Mouse (Mus musculus): Measurements from ENCODE around the gene Elob.

Elob gene

DNA sequence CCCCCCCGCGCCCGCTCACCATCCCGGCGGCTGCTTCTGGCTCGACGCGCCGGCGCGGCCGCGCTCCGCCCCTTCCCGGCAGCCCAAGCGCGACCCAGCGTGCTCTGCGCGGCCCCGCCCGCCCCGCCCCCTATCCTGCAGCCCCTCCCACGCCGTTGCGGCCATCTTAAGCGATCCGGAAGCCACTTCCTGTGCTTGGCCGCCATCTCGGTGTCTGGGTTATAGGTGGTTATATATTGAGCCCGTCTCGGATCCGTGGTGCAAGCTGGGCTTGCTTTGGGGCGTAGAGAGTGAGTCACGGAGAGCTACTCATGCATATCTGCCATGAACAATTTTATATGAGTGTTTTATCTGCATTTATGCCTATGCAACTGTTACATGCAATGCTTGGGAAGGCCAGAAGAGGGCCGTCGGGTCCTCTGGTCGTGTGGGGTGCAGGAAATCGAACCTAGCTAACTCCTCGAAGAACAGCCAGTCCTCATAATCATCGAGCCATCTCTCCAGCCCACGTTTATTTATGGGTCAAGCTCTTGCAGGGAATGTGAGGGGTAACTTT, at the start of gene Elob:
Gene Elob (minus strand): TSS at position 73 of the 556 bp plus-strand sequence.
- DNase-seq (ENCODE audit: low spot score in 2 of 2), result peak; percentile 84 to 92

- DNase-seq (ENCODE audit: low spot score in 2 of 2), result no peak
Observed at GRCm38 (mm10) chr17:23877166-23877565, 48.2 kb upstream of the Elob start.

GRCm38 (mm10) chr17:23876741-23877140, 47.8 kb upstream of the Elob start:
- no peak for DNase-seq (ENCODE audit: low spot score in 2 of 2)

DNA sequence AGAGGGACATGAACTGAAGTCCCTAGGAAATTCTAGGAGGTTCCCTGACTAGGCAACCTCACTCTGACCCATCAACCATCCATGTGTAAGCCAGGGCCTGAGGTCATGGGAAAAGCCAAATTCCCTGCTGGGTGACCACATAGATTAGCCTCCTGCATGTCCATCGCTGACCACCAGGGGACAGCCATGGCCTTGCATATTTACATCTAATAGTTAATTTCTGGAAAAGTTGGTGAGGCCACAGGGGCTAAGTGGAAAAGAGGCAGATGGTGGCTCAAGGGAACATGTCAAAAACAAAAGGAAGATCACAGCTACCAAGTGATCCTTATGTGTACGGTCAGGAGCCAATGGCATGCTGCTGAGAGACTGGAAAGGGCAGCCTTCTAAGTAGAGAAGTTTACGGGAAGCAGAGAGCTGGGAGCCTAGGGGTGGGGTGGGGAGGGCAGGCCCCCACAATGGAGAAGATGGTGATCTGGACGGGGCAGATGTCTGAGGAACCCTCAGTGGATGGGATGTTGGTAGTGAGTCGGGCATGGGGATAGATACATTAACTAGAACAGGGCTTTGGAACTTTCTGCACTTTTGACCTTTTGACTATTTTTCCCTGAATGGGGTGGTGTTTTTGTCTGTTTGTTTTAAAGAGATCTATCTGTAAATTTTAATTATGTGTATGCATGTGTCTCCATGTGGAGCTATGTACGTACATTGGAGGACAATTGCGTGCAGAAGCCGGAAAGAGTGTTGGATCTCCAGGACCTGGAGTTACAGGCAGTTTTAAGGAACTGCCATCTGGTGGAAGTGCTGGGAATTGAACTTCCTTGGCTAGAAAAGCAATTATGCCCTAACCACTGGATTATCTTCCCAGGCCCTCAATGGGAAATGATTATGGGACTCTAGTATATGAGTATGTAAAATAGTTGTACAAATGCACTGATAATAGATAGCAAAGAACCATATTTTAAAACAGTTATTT, 45.2 kb upstream of the Elob start:
- no peak for DNase-seq (ENCODE audit: low spot score in 2 of 2)

DNA sequence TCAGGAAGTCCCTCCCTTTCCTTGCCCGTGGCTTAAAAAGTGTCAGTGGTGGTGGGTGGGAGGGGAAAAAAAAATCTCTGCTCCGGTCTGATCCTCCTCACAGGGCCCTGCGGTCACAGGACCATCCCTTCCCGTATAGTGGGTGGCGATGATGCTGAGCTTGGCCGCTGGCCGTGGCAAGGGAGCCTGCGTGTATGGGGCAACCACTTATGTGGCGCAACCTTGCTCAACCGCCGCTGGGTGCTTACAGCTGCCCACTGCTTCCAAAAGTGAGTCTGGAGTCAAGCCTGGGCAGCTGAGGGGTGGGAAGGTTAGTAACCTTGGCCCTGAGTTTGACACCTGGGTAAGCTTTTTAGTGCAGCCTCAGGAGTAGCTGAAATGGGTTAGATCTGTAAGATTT, 39.6 kb upstream of the Elob start:
- peak in 1 of 2 experiments; percentile 28 for DNase-seq (ENCODE audit: low spot score in 2 of 2)

DNA sequence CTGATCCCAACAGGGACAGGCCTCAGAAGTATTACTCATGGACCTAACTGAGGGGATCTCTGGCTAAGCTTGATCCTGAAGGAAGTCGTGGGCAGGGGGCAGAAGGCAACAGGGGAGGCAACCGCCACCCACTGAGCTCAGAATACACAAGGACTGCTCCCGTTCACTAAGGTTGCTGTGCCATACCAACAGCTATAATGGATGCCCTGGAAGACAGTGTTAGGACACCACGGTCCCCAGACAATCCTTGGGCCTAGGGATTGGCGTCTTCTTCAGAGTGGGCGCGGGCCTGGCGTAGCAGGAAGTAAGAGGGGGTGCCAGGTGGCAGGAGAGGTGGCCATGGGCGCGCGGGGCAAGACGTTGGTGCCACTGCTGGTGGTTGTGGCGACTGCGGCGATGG, 38.8 kb upstream of the Elob start, which contains the start of gene Prss21:
Gene Prss21 (plus strand): TSS at position 301 of the 400 bp plus-strand sequence.
- DNase-seq (ENCODE audit: low spot score in 2 of 2), result no peak

- no peak for DNase-seq (ENCODE audit: low spot score in 2 of 2)
Observed at GRCm38 (mm10) chr17:23862926-23863325, 34.0 kb upstream of the Elob start.

GRCm38 (mm10) chr17:23857913-23858312, 29.0 kb upstream of the Elob start:
- DNase-seq (ENCODE audit: low spot score in 2 of 2), result no peak

GRCm38 (mm10) chr17:23857193-23857592, 28.3 kb upstream of the Elob start:
- DNase-seq (ENCODE audit: low spot score in 2 of 2), result no peak

- no peak for DNase-seq (ENCODE audit: low spot score in 2 of 2)
Observed at GRCm38 (mm10) chr17:23854229-23854765, 25.4 kb upstream of the Elob start.

GRCm38 (mm10) chr17:23853292-23853691, 24.4 kb upstream of the Elob start:
- DNase-seq (ENCODE audit: low spot score in 2 of 2), result peak; percentile 62 to 82

DNA sequence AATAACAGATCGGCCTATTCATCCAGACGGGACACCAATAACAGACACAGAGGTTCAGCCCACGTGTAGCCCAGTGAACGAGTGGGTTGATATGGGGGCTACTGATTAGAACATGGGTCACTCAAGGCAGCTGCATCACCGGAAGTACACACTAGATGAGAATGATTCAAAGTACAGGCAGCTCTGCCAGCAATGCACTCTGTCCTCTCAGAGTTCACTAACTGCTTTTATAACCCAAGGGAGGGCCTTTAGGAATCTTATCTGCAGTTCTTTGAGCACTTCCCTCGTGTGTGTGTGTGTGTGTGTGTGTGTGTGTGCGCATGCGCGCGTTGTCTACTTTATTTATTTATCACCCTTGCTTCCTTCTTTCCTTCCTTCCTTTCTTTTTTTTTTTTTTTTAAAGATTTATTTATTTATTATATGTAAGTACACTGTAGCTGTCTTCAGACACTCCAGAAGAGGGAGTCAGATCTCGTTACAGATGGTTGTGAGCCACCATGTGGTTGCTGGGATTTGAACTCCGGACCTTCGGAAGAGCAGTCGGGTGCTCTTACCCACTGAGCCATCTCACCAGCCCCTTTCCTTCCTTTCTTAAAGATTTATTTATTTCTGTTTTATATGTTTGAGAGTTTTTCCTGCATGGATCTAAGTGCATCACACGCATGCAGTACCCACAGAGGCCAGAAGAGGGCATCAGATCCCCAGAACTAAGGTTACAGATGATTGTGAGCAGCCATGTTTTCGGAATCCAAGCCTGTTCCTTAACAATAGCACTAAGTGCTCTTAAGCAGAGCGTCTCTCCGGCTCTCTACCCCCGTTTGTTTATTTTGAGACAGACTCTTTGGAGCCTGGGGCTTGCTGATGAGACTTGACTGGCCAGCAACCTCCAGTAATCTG, 22.2 kb upstream of the Elob start:
- peak; percentile 55 to 80 for DNase-seq (ENCODE audit: low spot score in 2 of 2)

DNA sequence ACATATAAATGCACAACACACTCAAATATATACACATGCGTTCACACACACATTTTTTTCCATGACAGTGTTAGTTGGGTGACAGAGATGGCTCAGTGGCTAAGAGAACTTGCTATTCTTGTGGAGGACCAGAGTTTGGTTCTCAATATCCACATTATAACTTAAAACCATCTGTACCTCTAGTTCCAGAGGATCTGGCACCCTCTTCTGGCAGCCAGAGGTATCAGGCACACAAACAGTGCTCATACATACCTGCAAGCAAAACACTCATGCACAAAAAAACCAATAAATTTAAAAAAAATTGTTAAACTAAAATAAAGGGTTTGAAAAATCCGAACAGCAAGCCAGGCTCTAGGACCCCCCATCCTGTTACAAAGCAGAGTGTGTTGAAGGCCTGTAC, 21.1 kb upstream of the Elob start:
- no peak for DNase-seq (ENCODE audit: low spot score in 2 of 2)

DNA sequence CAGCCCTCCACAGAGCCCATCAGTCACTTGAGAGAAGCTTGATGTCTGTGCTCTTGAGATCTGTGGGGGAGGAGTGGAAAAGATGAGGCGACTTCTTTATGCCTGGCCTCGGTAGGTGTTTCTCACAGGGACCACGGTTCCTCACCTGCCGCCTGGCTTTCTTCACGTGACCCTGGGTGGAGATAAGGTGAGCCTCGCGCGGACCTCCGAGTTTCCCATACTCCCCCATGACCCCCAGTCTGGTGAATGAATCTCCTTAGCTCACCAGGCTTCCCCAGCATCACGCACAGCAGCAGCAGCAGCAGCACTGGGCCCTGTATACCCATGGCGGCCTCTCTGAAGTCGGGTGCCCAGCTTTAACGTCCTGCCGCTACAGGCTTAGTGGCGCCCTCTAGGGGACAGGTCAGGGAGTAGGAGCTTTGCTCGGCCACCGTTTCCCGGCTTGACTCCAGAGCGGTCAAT, 14.9 kb upstream of the Elob start, which contains the start of the genes Prss32 and Prss41:
Gene Prss32 (plus strand): TSS at position 44 of the 462 bp plus-strand sequence.
Gene Prss41 (minus strand): TSS at position 361 of the 462 bp plus-strand sequence.
- DNase-seq (ENCODE audit: low spot score in 2 of 2), result peak; percentile 66 to 87

DNA sequence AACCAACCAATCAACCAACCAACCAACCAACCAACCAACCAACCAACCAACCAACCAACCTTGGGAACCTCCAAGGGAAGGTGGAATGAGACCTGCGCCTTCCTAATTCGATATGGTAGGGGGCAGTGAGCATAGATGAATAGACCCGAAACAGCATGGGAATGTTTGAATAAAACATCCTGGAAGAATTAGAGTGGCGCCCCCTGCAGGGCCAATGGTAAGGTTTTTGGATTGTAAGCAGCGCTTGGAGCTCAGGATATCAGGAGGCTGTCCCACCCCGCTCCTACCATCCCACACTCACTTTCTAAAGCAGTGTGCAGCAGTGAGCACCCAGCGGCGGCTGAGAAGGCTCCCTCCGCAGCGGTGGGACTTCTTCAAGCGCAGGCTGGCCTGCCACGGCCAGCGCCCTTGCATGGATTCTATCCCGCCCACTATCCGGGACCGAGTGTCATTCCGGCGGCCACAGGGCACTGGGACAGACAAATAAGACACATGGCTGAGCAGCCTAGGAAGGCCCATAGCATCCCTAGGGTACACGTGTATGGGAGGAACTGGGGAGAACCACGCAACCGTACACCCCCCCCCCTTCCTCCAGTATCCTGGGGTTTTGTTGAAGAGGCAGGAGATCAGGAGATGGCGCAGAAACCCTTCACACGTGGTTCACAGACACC, 14.3 kb upstream of the Elob start:
- DNase-seq (ENCODE audit: low spot score in 2 of 2), result no peak

- peak; percentile 64 to 85 for DNase-seq (ENCODE audit: low spot score in 2 of 2)
Observed at GRCm38 (mm10) chr17:23841145-23841544, 12.2 kb upstream of the Elob start.

DNA sequence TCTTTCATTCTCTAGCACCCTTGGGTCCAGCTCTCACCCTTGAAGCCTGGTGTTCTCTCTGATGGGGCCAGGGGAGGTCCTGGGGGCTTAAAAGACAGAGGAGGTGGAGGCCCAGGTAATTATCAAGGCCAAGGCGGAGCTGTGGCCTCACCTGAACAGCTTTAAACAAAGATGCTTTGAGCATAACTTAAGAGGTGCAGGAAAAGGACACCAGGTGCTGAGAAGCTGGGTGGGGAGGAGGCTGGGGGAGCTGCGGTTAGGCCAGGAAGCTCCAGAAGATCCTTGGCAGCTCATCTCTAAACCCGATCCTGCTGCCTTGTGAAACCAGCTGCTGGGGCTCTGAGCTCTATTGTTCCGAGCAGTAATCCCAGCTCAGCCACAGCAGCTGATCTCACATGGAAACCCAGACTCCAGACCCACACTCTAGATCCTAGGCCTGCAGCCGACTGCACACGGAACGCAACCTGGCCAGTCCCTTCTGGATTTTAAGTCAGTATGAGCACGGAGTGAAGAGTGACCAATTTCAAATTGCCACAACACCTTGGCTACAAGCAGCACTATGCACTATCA, 7.2 kb upstream of the Elob start, which contains the start of gene Prss33:
Gene Prss33 (minus strand): TSS at position 51 of the 570 bp plus-strand sequence.
- no peak for DNase-seq (ENCODE audit: low spot score in 2 of 2)

DNA sequence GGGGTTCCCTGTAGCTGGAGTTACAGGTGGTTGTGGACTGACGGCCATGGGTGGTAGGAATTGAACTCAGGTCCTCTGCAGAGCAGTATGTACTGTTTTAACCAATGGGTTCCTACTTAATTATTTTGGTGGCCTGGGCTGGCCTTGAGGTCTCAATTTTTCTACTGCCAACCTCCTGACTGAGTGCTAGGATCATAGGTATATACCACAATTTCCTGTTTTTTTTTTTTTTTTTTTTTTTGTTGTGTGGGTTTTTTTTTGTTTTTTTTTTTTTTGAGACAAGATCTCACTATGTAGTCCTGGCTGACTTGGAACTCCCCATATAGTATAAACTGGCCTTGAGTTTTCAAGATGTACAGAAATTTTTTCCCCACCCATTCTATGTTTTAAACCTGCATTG, 2.3 kb upstream of the Elob start:
- no peak for DNase-seq (ENCODE audit: low spot score in 2 of 2)

GRCm38 (mm10) chr17:23828271-23829001, 500 bp downstream of the Elob start:
- peak; percentile 62 to 84 for DNase-seq (ENCODE audit: low spot score in 2 of 2)

DNA sequence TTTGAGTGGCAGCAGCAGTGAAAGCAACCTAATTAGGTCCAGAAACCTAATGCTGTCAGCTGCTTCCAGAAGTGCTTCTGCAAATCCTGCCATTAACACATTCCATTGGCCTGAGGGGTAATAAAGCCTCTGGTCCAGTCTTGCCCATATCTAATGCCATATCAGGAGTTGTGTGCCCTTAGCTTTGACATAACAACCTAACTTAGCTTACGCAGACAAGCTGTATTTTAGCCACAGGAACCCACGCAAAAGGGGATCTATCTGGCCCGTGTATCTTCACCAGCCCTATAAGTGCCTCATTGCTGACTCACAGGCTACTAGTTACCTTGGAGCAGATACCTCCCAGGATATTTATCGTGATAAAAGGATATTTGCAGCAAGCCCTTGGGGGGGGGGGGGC, 3.3 kb downstream of the Elob start:
- DNase-seq (ENCODE audit: low spot score in 2 of 2), result no peak

Measured in spleen, postnatal 4 days (tissue).